Mouse (Mus musculus) G1E (cell line): ENCODE measurements around the gene Pan3. TPM values are rescaled to one million over a fixed set of nuclear protein-coding genes. Genes with fewer than 3 reads are reported as not detected.

Experiments
- ATAC-seq: 2 replicates; pipeline ENCODE4 v1.8.0; 2016; ENCODE audit warnings: mild to moderate bottlenecking; ENCODE audit not compliant: insufficient number of reproducible peaks, poor library complexity, low FRiP score, severe bottlenecking; ENCODE audit errors: extremely low read depth
- DNase-seq: peaks from one replicate; pipeline ENCODE4 v3.0.0; 2012; ENCODE audit warnings: low spot score
- H3K27me3 ChIP-seq: 2 replicates; pipeline ENCODE4 v1.6.1; 2012; ENCODE audit warnings: mild to moderate bottlenecking, low read length, inconsistent platforms; ENCODE audit not compliant: insufficient read depth
- H3K36me3 ChIP-seq: replicated peaks from 2 replicates; pipeline ENCODE3; 2012; ENCODE audit warnings: mild to moderate bottlenecking, inconsistent platforms
- H3K4me1 ChIP-seq: 2 replicates; pipeline ENCODE4 v1.6.1; 2012; ENCODE audit warnings: low read depth, low read length, inconsistent platforms, mixed read lengths; ENCODE audit not compliant: insufficient read depth
- H3K4me3 ChIP-seq: 2 replicates; pipeline ENCODE4 v1.5.1; 2012; ENCODE audit warnings: low read depth, mild to moderate bottlenecking, inconsistent platforms, low read length, moderate library complexity, mixed read lengths
- H3K9me3 ChIP-seq: replicated peaks from 2 replicates; pipeline ENCODE4 v1.6.1; 2012; ENCODE audit warnings: inconsistent platforms
- CTCF ChIP-seq: IDR thresholded peaks from 2 replicates; pipeline ENCODE4 v1.5.1; 2012; ENCODE audit warnings: low read depth, low read length, inconsistent platforms, mixed read lengths
- GATA1 ChIP-seq: IDR thresholded peaks from 2 replicates; pipeline ENCODE4 v1.6.1; 2012; ENCODE audit warnings: borderline replicate concordance, low read length, inconsistent platforms, mixed read lengths
- GATA2 ChIP-seq: IDR thresholded peaks from 2 replicates; pipeline ENCODE4 v1.6.1; 2012; ENCODE audit warnings: low read depth, low read length, inconsistent platforms, borderline replicate concordance
- POLR2AphosphoS5 ChIP-seq: IDR thresholded peaks from 2 replicates; pipeline ENCODE4 v1.6.1; 2012; ENCODE audit warnings: low read depth, low read length, inconsistent platforms; ENCODE audit not compliant: insufficient replicate concordance
- TAL1 ChIP-seq: conservative IDR thresholded peaks from 2 replicates; pipeline ENCODE4 v1.6.1; 2012; ENCODE audit warnings: low read depth, low read length, inconsistent platforms, mixed read lengths
- polyA plus RNA-seq: library from polyadenylated mRNA; stranded (reverse); fragments of >175 nt; gene quantifications from 2 replicates; pipeline ENCODE4 v1.2.3, GENCODE M21; 2012
- total RNA-seq, 2 experiments: library from RNA; stranded (forward) in 1 of 2; stranded (reverse) in 1 of 2; fragments of 200-1000 nt in 1 of 2; fragments of >200 nt in 1 of 2; fragmentation: Nextera tagmentation in 1 of 2; gene quantifications; 2 replicates each; pipeline ENCODE4 v1.2.3; 2014 to 2017

Gene Pan3
- total and polyA plus RNA-seq, 3 experiments: 32.3 to 618 (median 200) TPM

- Histone ChIP-seq H3K4me3 (no peak overlapping the region), H3K9me3 (no peaks in the 10 kb centered on the region), H3K27me3 (no peaks in the 10 kb centered on the region), H3K36me3 (peaks cover 66% of the 10 kb centered on the region), H3K4me1 (peaks cover 61% of the 10 kb centered on the region)
- TF ChIP-seq POLR2AphosphoS5: no peak
- no peak for TF ChIP-seq CTCF
- no peak for TF ChIP-seq GATA1
- no peak for ATAC-seq
- no peak for DNase-seq
Measured at GRCm38 (mm10) chr5:147495961-147496360, 66.0 kb downstream of the Pan3 start.

GRCm38 (mm10) chr5:147496921-147497320 is 67.0 kb downstream of the Pan3 start:
- TF ChIP-seq GATA2 (no peak), POLR2AphosphoS5 (no peak), GATA1 (no peak), TAL1 (no peak), CTCF (no peak)
- Histone ChIP-seq H3K9me3 (no peaks in the 10 kb centered on the region), H3K36me3 (peaks cover 70% of the 10 kb centered on the region), H3K4me1 (peaks cover 59% of the 10 kb centered on the region), H3K4me3 (no peak overlapping the region), H3K27me3 (no peaks in the 10 kb centered on the region)
- no peak for DNase-seq
- no peak for ATAC-seq

DNA sequence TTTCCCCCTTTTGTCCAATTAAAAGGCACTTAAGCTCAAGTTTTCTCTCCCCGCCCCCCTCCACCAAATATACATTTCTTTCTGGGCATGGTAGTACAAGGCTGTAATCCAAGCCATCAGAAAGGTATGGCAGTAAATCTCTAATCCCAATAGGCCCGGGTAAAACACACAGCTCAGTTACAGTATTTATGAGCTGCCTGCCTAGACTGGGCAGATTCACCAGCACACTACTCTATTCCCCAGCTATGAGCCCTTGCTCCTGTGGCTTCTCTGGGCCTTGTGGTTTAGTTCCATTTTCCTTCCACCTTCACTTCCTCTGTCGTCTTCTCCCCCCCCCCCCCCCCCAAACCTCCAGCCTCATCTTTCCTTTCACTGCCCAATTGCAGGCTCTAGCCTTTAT is 67.8 kb downstream of the Pan3 start:
- Histone ChIP-seq H3K9me3 (no peaks in the 10 kb centered on the region), H3K4me1 (peaks cover 52% of the 10 kb centered on the region), H3K36me3 (peaks cover 73% of the 10 kb centered on the region), H3K27me3 (no peaks in the 10 kb centered on the region), H3K4me3 (no peak overlapping the region)
- DNase-seq (no peak), ATAC-seq (no peak)
- TF ChIP-seq CTCF: no peak
- TF ChIP-seq GATA2: no peak
- TF ChIP-seq POLR2AphosphoS5: no peak
- no peak for TF ChIP-seq GATA1
- no peak for TF ChIP-seq TAL1

- Histone ChIP-seq H3K27me3 (no peaks in the 10 kb centered on the region), H3K9me3 (no peaks in the 10 kb centered on the region), H3K4me1 (peaks cover 22% of the 10 kb centered on the region), H3K36me3 (peaks cover 74% of the 10 kb centered on the region), H3K4me3 (no peak overlapping the region)
- no peak for ATAC-seq
- TF ChIP-seq GATA1: no peak
- no peak for DNase-seq
Measured at GRCm38 (mm10) chr5:147501456-147501998, 71.6 kb downstream of the Pan3 start.

DNA sequence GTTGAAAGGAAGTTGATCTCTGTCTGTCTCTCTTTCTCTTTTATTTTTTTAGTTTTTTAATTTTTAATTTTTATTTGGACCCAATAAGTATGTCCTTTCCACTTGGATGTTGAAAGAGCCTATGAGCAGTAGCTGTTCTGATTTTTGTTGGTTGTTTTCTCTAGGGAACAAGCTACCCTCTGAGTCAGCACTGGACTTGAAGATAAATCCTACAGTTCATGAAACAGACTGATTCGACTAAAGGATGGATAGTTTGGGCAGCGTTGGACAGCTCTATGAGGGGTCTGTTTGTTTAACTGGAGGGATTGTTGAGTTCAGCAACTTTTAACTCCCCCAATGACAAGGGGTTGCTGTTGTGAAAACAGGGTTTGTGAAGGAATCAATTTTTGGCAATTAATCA is 73.0 kb downstream of the Pan3 start:
- Histone ChIP-seq H3K4me3 (no peak overlapping the region), H3K9me3 (no peaks in the 10 kb centered on the region), H3K4me1 (peaks cover 18% of the 10 kb centered on the region), H3K36me3 (peaks cover 71% of the 10 kb centered on the region), H3K27me3 (no peaks in the 10 kb centered on the region)
- DNase-seq: no peak
- ATAC-seq: no peak
- TF ChIP-seq GATA1: no peak
- no peak for TF ChIP-seq CTCF
- TF ChIP-seq GATA2: no peak
- no peak for TF ChIP-seq TAL1
- TF ChIP-seq POLR2AphosphoS5: no peak

DNA sequence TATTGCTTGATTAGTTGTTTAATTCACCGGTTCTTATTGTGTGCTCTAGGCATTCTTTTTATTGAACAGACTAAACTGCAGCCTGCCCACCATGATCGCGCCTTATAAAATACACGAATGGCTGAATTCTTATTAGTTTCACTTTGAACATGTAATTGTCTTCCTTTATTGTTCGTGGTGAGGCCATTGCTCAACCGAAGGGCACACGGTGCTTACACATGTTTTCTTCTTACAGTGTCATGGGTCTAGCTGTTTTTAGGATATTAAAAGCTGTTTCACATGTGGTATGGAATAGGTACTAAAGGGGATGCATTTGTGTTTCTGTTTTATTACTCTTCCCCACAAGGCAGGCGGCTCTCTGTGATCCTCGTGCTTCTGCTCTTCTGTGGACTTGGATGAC is 81.4 kb downstream of the Pan3 start:
- no peak for DNase-seq
- Histone ChIP-seq H3K4me1 (peaks cover 32% of the 10 kb centered on the region), H3K4me3 (no peak overlapping the region), H3K27me3 (no peaks in the 10 kb centered on the region), H3K9me3 (no peaks in the 10 kb centered on the region), H3K36me3 (peaks cover 50% of the 10 kb centered on the region)
- ATAC-seq: no peak
- TF ChIP-seq GATA2 (no peak), GATA1 (no peak), CTCF (no peak), TAL1 (no peak), POLR2AphosphoS5 (no peak)

- ATAC-seq (no peak), DNase-seq (no peak)
- Histone ChIP-seq H3K9me3 (no peaks in the 10 kb centered on the region), H3K36me3 (peaks cover 83% of the 10 kb centered on the region), H3K4me3 (no peak overlapping the region), H3K27me3 (no peaks in the 10 kb centered on the region), H3K4me1 (peaks cover 7% of the 10 kb centered on the region; the same call in 1 of the 2 replicates)
- TF ChIP-seq GATA2 (no peak), CTCF (no peak), GATA1 (no peak), TAL1 (no peak), POLR2AphosphoS5 (no peak)
Measured at GRCm38 (mm10) chr5:147527006-147527405, 97.0 kb downstream of the Pan3 start.
